ENCODE assay signal across 17 mouse cellular contexts in the genomic region with DNA sequence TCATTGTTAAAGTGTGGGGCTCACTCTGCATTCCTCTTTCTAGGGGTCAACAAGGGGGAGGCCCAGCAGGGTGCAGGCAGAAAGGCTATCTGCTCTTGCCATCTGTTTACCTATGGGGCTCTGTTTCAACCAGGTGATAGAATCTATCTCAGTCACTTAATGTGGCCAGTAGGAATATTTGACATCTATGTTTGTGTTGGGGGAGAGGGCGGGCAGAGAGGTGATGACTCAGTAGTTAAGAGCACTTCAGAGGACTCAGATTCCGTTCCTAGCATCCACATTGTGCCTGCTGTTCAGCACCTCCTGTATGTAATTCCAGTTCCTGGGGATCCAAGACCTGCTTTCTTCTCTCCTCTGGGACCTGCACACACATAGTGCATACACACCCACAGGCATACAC. TPM values are rescaled to one million over a fixed set of nuclear protein-coding genes. Genes with fewer than 3 reads are reported as not detected.
"Had no signal": no experiment of that assay in that cellular context is flagged by ENCODE, and none has a peak within 500 bp of the region (broad histone marks: within the 10 kb centered on the region; RNA-seq: fewer than 3 reads in every experiment).

No protein-coding gene starts in this region.

- ATAC-seq: liver, postnatal 0 days; midbrain, embryonic 13.5 days; midbrain, embryonic 15.5 days had no signal

- H3K4me2 ChIP-seq: liver, embryonic 11.5 days; liver, embryonic 13.5 days; liver, embryonic 15.5 days; midbrain, embryonic 11.5 days; midbrain, embryonic 13.5 days; midbrain, embryonic 15.5 days; neural tube, embryonic 12.5 days; stomach, embryonic 15.5 days had no signal

- H3K36me3 ChIP-seq: liver, embryonic 13.5 days; liver, embryonic 15.5 days; midbrain, embryonic 13.5 days; midbrain, embryonic 15.5 days; neural tube, embryonic 12.5 days; stomach, embryonic 15.5 days had no signal

- DNase-seq: liver, embryonic 13.5 days; liver, postnatal 0 days; lung, adult 2 months; right cerebral cortex, postnatal 14 days; thymus, adult 2 months; thymus, postnatal 25 days; thymus, postnatal 4 days had no signal

- H3K27ac ChIP-seq: liver, embryonic 13.5 days; liver, embryonic 15.5 days; macrophage; midbrain, embryonic 13.5 days; midbrain, embryonic 15.5 days; neural tube, embryonic 12.5 days; stomach, embryonic 15.5 days; stomach, postnatal 0 days had no signal

- H3K9me3 ChIP-seq: liver, embryonic 13.5 days; liver, embryonic 15.5 days; megakaryocyte, embryonic 14.5 days; midbrain, embryonic 13.5 days; midbrain, embryonic 15.5 days; neural tube, embryonic 12.5 days; stomach, embryonic 15.5 days had no signal

- H3K4me3 ChIP-seq: liver, embryonic 13.5 days; liver, embryonic 15.5 days; megakaryocyte, embryonic 14.5 days; midbrain, embryonic 13.5 days; midbrain, embryonic 15.5 days; neural tube, embryonic 12.5 days; stomach, embryonic 15.5 days had no signal

- H3K9ac ChIP-seq: liver, embryonic 13.5 days; liver, embryonic 15.5 days; liver, postnatal 0 days; midbrain, embryonic 13.5 days; midbrain, embryonic 15.5 days; neural tube, embryonic 12.5 days; stomach, embryonic 15.5 days had no signal

RNA-seq across cellular contexts. Expression of gene Atoh8, which starts 4.7 kb away (rescaled TPM):
- polyA plus RNA-seq: macrophage had no signal
